Mouse (Mus musculus) adrenal gland (tissue): ENCODE results near the gene Tgfbr3.
"Not testable (repeated sequence)": the region's sequence is repeated elsewhere in the genome, so short reads cannot be mapped to it uniquely, and the experiment has no call there.

Source experiments
- intact Hi-C: fragments of 180-260 bp; cut with DNase I; formaldehyde crosslinking; loops from one replicate; pipeline ENCODE4 v1.15.1; 2025

Gene Tgfbr3

DNA sequence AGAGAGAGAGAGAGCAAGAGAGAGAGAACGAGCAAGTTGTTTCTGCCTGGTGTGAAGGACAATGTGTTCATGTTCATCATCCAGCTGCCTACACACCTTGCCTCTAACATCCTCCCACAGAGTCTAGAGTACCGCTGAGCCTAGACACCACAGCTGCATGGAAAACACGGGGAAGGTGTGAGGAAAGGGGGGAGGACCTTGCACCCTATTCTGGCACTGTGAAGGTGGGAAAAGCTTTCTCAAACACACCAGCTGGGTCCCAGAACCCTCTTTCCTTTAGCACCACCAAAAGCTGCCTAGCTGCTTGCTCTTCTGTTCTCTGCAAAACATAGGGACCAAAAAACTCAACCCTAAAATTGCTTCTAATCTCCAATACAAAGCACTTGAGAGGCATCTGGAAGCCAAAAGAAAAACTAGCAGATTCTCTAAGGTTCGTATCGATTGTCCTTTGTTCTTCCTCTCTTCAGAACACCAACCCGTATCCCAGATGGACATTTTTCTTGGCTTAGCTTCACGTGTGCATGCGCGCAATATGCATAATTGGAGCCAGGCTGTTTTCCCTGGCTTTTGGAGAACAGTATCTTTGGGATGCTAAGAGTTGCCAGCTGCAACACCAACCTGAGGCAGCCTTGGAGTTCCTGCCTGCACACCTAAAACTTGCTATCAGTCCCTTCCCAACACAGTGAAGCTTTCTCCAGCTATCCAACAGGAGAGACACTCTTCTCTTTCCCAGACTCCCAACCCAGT lies 6.7 kb downstream of the Tgfbr3 start:
- intact Hi-C loops, result loop anchor here (10.0 kb wide), 2 partner anchors 138 to 288 kb away; no protein-coding TSS in a partner anchor

DNA sequence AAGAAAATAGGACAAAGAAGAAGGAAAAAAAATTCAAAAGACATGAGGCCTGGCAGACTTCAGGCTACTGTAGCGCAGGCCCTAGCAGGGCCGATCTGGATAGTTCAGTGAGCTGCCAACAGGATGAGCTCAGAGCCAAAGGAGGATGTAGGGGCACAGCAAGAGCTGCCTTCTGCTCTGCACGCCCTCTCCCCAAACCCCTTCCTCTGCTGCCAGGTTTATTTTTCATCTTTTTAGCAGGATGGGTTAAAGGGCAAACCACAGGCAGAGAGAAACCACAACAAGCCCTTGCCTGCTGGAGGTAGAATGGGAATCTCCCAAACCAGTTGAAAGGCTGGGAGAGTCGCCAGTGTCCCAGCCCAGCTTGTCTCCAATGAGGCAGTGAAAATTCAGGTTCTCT lies 10.2 kb downstream of the Tgfbr3 start:
- intact Hi-C loops, result no loop called here

GRCm38 (mm10) chr5:107276186-107276585 lies 13.2 kb downstream of the Tgfbr3 start:
- intact Hi-C loops, result no loop called here

DNA sequence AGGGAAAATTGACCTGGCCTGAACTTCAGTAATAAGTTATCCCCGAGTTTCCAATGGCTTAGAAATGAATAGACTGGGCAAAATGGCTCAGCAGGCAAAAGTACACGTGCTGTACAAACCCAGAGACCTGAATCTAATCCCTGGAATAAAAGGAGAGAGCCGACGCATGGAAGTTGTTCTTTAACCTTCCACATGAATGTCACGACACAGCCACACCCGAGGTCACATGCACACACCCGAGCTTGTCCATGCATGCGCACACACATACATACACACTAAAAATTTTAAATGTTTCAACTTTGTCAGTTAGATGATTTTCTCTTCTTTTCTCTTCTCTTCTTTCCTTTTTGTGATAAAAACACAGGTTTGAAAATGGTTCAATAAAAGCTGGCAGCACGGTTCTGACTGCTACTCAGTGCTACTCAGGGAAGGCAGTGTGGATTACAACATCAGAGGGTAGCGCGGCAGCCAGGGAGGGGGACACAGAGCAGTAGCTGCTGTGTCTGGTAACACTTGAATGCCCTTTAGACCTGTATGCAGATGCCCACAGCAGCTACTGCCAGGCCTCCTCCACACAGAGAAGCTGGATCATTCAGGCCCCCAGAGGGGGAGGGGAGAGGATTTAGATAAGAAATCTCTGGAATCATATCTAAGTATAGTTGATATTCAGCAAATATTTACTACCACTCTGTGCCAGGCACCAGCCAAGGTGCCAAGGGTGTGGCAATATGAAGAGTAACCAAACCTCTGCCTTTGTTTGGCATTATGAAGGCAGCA lies 17.0 kb downstream of the Tgfbr3 start:
- intact Hi-C loops, result no loop called here

GRCm38 (mm10) chr5:107269006-107269328 lies 20.5 kb downstream of the Tgfbr3 start:
- intact Hi-C loops, result no loop called here

- intact Hi-C loops, result no loop called here
Measured at GRCm38 (mm10) chr5:107268121-107269005, 21.1 kb downstream of the Tgfbr3 start.

GRCm38 (mm10) chr5:107266566-107266965 lies 22.9 kb downstream of the Tgfbr3 start:
- intact Hi-C loops, result no loop called here

GRCm38 (mm10) chr5:107264426-107265360 lies 24.7 kb downstream of the Tgfbr3 start:
- intact Hi-C loops, result no loop called here

- intact Hi-C loops, result no loop called here
Measured at GRCm38 (mm10) chr5:107263836-107264235, 25.6 kb downstream of the Tgfbr3 start.

GRCm38 (mm10) chr5:107261930-107262329 lies 27.5 kb downstream of the Tgfbr3 start:
- intact Hi-C loops, result no loop called here

DNA sequence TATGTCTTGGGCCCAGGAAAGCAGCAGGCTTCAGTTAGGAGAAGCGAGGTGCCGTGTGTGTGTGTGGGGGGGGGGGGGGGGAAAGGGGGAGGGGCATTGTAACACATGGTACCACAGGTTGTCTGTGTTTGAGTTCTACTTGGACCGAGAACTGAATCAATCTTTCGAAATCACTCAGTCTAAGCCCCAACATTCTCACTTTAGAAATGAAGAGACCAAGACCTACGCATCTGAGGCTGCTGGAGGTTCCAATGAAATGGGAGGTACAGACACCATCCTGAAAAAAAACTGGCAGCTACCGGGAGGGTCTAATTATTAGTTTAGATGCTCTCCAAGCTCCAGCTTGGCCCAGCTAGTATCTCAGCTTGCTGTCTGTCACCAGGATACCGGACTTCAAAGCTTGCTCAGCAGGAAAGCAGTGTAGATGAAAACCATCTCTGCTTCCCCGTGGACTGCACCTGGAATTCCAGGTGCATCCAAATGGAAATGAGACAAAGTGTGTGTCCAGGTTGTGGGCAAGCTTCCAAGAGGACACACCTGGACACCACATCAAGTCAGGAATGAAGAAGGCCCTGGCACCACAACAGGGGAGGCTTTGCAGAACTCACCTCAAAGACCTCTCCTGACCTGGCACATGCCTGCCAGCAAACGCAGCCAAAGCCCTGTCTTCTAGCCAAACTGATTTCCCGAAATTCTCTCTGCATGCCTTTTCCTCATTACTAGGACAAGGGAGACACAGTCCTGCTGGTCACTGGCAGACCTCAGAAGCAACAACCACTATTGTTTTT lies 28.5 kb downstream of the Tgfbr3 start:
- intact Hi-C loops, result no loop called here

DNA sequence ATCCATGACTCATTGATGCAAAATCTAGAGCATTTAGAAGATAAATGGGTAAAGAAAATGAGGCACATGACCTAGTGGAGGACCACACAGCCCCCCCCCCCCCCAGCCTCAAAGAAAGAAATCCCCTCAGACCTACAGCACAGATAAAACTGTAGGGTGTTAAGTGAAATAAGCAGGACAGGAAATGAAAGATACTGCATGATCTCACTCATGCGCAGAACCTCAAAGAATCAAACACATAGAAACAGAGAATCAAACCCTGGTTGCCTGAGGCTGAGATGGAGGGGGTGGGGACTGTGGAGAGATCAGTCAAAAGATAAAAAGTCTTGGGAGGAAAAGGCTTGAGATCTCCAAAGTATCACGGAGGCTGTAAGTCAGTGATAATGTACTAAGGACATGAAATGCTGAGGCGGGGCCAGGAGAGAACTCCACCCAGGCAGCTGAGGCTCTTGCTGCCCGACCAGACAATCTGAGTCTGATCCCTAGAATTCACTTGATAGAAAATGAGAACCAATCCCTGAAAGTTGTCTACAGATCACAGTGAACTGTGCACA lies 29.9 kb downstream of the Tgfbr3 start:
- intact Hi-C loops, result no loop called here

GRCm38 (mm10) chr5:107253395-107253794 lies 36.0 kb downstream of the Tgfbr3 start:
- intact Hi-C loops, result no loop called here

- intact Hi-C loops, result no loop called here
Measured at GRCm38 (mm10) chr5:107252435-107252834, 37.0 kb downstream of the Tgfbr3 start.

DNA sequence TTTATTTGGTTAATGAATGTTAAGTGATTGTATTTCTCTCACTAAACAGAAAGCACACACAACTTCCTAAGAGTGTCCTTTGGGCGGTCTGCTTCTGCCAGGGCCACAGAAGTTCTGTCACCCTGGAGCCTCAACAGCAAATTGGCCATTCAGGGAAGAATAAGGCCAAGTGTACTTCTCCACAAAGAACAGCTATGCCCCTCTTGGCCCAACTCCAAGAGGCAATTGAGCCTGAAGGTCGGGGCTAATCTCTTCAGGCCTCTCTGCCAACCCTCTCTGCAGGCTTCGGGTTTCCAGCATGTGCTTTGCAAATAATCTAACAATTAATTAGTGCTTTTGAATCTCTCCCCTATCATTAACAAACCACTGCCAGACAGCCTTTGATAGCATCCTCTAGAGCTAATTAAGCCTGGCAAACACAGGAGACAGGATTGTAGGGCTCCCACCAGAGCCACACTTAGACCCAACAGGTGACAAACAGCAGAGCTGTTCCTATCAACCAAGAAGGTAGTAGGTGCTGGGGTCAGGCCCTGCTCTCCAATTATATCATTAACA lies 37.6 kb downstream of the Tgfbr3 start:
- intact Hi-C loops, result no loop called here

- intact Hi-C loops, result no loop called here
Measured at GRCm38 (mm10) chr5:107250548-107251272, 38.7 kb downstream of the Tgfbr3 start.

GRCm38 (mm10) chr5:107248732-107249131 lies 40.7 kb downstream of the Tgfbr3 start:
- intact Hi-C loops, result no loop called here

- intact Hi-C loops, result not testable (repeated sequence)
Measured at GRCm38 (mm10) chr5:107248302-107248701, 41.1 kb downstream of the Tgfbr3 start.

GRCm38 (mm10) chr5:107247786-107248185 lies 41.6 kb downstream of the Tgfbr3 start:
- intact Hi-C loops, result no loop called here
